Mouse (Mus musculus) ES-E14 (cell line): ENCODE results near the gene Nav2. TPM values are rescaled to one million over a fixed set of nuclear protein-coding genes. Genes with fewer than 3 reads are reported as not detected.
A peak's percentile ranks its signal among the peaks of the same experiment; 100 is the strongest.

Source experiments
- DNase-seq: peaks from one replicate; pipeline ENCODE4 v3.0.0-alpha.2; 2013; ENCODE audit warnings: low read depth, low spot score
- H3K27ac ChIP-seq: 2 replicates; pipeline ENCODE4 v1.5.1; 2012; ENCODE audit warnings: low read depth, mild to moderate bottlenecking, low read length, moderate library complexity, mixed read lengths; ENCODE audit not compliant: poor library complexity, insufficient read depth, severe bottlenecking
- H3K36me3 ChIP-seq: 2 replicates; pipeline ENCODE4 v1.6.1; 2012; ENCODE audit warnings: mild to moderate bottlenecking, low read length, moderate library complexity, mixed read lengths; ENCODE audit not compliant: control insufficient read depth, poor library complexity, insufficient read depth, severe bottlenecking
- H3K4me1 ChIP-seq, 2 experiments: fragments of 150-350 bp in 1 of 2; sonication (generic) in 1 of 2; 2 replicates each; pipeline ENCODE4 v1.6.1; 2012; ENCODE audit warnings: low read length in 2 of 2, mild to moderate bottlenecking in 1 of 2, mixed read lengths in 1 of 2; ENCODE audit not compliant: control insufficient read depth in 2 of 2, insufficient read depth in 2 of 2, poor library complexity in 1 of 2
- H3K4me3 ChIP-seq, 2 experiments: fragments of 150-350 bp in 1 of 2; sonication (generic) in 1 of 2; 2 replicates each; pipeline ENCODE4 v1.5.1; 2012; ENCODE audit warnings: low read length in 2 of 2, low read depth in 1 of 2, mild to moderate bottlenecking in 1 of 2, mixed read lengths in 1 of 2; ENCODE audit not compliant: insufficient read depth in 1 of 2, poor library complexity in 1 of 2, severe bottlenecking in 1 of 2
- H3K9ac ChIP-seq: 2 replicates; pipeline ENCODE4 v1.6.1; 2012; ENCODE audit warnings: low read depth, mild to moderate bottlenecking, low read length, mixed read lengths; ENCODE audit not compliant: poor library complexity, insufficient read depth, severe bottlenecking
- H3K9me3 ChIP-seq: fragments of 150-350 bp; sonication (generic); 2 replicates; pipeline ENCODE4 v1.6.1; 2012; ENCODE audit warnings: low read depth, mild to moderate bottlenecking, low read length; ENCODE audit not compliant: control insufficient read depth, insufficient read depth
- CHD2 ChIP-seq: IDR thresholded peaks from 2 replicates; pipeline ENCODE4 v1.6.1; 2014; ENCODE audit warnings: mild to moderate bottlenecking, low read depth, low read length, inconsistent platforms
- HCFC1 ChIP-seq: IDR thresholded peaks from 2 replicates; pipeline ENCODE4 v1.6.1; 2012; ENCODE audit warnings: low read length, inconsistent platforms, borderline replicate concordance; ENCODE audit not compliant: insufficient read depth
- MAFK ChIP-seq: IDR thresholded peaks from 2 replicates; pipeline ENCODE4 v1.6.1; 2014; ENCODE audit warnings: mild to moderate bottlenecking, low read depth, low read length, inconsistent platforms; ENCODE audit not compliant: insufficient read depth
- ZC3H11A ChIP-seq: IDR thresholded peaks from 2 replicates; pipeline ENCODE4 v1.6.1; 2012; ENCODE audit warnings: low read depth, mild to moderate bottlenecking, inconsistent platforms, low read length, borderline replicate concordance
- ZNF384 ChIP-seq: IDR thresholded peaks from 2 replicates; pipeline ENCODE4 v1.6.1; 2012; ENCODE audit warnings: low read depth, low read length, inconsistent platforms
- in situ Hi-C, 2 experiments: fragments of 600-800 bp; cut with MboI; formaldehyde crosslinking; loops; one replicate each; pipeline ENCODE4 v1.15.1; 2025; ENCODE audit warnings: low sequenced_read_pairs in 2 of 2, inconsistent platforms in 1 of 2; ENCODE audit not compliant: unreplicated experiment in 2 of 2
- total RNA-seq: library from RNA; depleted of rRNA; stranded (reverse); fragments of 300-350 nt; gene quantifications from 2 replicates; pipeline ENCODE4 v1.2.3, GENCODE M21; 2012

Gene Nav2
- total RNA-seq, 1 experiment, result 18.2 TPM

GRCm38 (mm10) chr7:49451240-49451639, 542.7 kb downstream of the Nav2 start:
- in situ Hi-C loops, result no loop called here
- no peak overlapping the region for H3K9ac ChIP-seq
- peaks cover 20 to 43% of the 10 kb centered on the region in 2 experiments for H3K4me1 ChIP-seq
- DNase-seq, result no peak
- no peak for TF ChIP-seq ZNF384
- TF ChIP-seq HCFC1, result no peak
- TF ChIP-seq MAFK, result no peak
- no peak for TF ChIP-seq ZC3H11A
- TF ChIP-seq CHD2, result no peak
- H3K27ac ChIP-seq, result no peak overlapping the region
- H3K36me3 ChIP-seq, result peaks cover 3% of the 10 kb centered on the region; the same call in 1 of the 2 replicates
- H3K4me3 ChIP-seq, result no peak overlapping the region
- H3K9me3 ChIP-seq, result no peaks in the 10 kb centered on the region

- no peak overlapping the region for H3K27ac ChIP-seq
- TF ChIP-seq MAFK (no peak), HCFC1 (no peak)
- DNase-seq, result no peak
- no peak overlapping the region for H3K4me3 ChIP-seq
- in situ Hi-C loops, result no loop called here
- H3K4me1 ChIP-seq, result peaks cover 20 to 43% of the 10 kb centered on the region in 2 experiments
- H3K36me3 ChIP-seq, result peaks cover 3% of the 10 kb centered on the region; the same call in 1 of the 2 replicates
- no peak overlapping the region for H3K9ac ChIP-seq
- no peaks in the 10 kb centered on the region for H3K9me3 ChIP-seq
Observed at GRCm38 (mm10) chr7:49452274-49452673, 543.8 kb downstream of the Nav2 start.

- peaks cover 3% of the 10 kb centered on the region; the same call in 1 of the 2 replicates for H3K36me3 ChIP-seq
- no peak overlapping the region for H3K4me3 ChIP-seq
- DNase-seq, result no peak
- H3K27ac ChIP-seq, result no peak overlapping the region
- no peaks in the 10 kb centered on the region for H3K9me3 ChIP-seq
- no peak for TF ChIP-seq ZC3H11A
- TF ChIP-seq CHD2, result no peak
- no peak for TF ChIP-seq MAFK
- TF ChIP-seq HCFC1, result no peak
- no peak for TF ChIP-seq ZNF384
- peaks cover 10 to 28% of the 10 kb centered on the region in 2 experiments; a peak in 3 of 4 replicates for H3K4me1 ChIP-seq
- in situ Hi-C loops, result no loop called here
- no peak overlapping the region for H3K9ac ChIP-seq
Observed at GRCm38 (mm10) chr7:49454601-49455000, 546.1 kb downstream of the Nav2 start.

- Histone ChIP-seq H3K36me3 (peaks cover 3% of the 10 kb centered on the region; the same call in 1 of the 2 replicates), H3K27ac (no peak overlapping the region), H3K9ac (no peak overlapping the region), H3K4me1 (peaks cover 6 to 15% of the 10 kb centered on the region in 2 experiments; a peak in 1 of 4 replicates), H3K9me3 (no peaks in the 10 kb centered on the region), H3K4me3 (no peak overlapping the region)
- no peak for TF ChIP-seq MAFK
- TF ChIP-seq ZC3H11A, result 0 out of 2 replicates have a peak, but pooled peaks have one; percentile 3
- in situ Hi-C loops, result no loop called here
- peak; percentile 51 for DNase-seq
Observed at GRCm38 (mm10) chr7:49456148-49456547, 547.6 kb downstream of the Nav2 start.

GRCm38 (mm10) chr7:49457398-49457797, 548.9 kb downstream of the Nav2 start:
- no peak overlapping the region for H3K27ac ChIP-seq
- no peaks in the 10 kb centered on the region for H3K9me3 ChIP-seq
- DNase-seq, result no peak
- H3K9ac ChIP-seq, result no peak overlapping the region
- no peak overlapping the region for H3K4me3 ChIP-seq
- in situ Hi-C loops, result no loop called here
- H3K4me1 ChIP-seq, result peaks cover 0 to 11% of the 10 kb centered on the region in 2 experiments; a peak in 1 of 4 replicates
- peaks cover 3% of the 10 kb centered on the region; the same call in 1 of the 2 replicates for H3K36me3 ChIP-seq
- TF ChIP-seq HCFC1 (no peak), ZNF384 (no peak), ZC3H11A (no peak), CHD2 (no peak)
